Mouse (Mus musculus) kidney, adult 11 months (tissue): ENCODE results near the gene Tmem169.

ENCODE experiments used
- DNase-seq: peaks from one replicate; pipeline ENCODE4 v3.0.0; 2022

Tmem169 gene

DNA sequence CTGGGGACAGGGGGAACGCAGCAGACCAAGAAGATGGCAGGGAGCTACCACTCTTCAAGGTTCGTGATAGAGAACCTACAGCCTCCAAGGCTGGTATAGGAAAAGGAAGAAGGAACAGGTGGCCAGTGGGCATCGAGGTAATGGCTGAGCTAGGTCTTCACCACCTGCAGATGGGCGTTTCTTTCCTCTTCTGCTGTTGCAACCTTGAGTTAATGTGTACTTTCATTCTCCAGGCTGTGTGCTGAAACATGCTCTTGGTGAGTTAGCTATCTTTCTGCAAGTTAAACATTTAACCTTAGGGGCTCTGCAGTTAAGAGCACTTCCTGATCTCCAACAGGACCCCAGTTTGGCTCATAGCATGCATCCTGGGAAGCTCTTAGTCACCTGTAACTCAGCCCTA, 3.7 kb downstream of the Tmem169 start:
- DNase-seq: peak; percentile 68

DNA sequence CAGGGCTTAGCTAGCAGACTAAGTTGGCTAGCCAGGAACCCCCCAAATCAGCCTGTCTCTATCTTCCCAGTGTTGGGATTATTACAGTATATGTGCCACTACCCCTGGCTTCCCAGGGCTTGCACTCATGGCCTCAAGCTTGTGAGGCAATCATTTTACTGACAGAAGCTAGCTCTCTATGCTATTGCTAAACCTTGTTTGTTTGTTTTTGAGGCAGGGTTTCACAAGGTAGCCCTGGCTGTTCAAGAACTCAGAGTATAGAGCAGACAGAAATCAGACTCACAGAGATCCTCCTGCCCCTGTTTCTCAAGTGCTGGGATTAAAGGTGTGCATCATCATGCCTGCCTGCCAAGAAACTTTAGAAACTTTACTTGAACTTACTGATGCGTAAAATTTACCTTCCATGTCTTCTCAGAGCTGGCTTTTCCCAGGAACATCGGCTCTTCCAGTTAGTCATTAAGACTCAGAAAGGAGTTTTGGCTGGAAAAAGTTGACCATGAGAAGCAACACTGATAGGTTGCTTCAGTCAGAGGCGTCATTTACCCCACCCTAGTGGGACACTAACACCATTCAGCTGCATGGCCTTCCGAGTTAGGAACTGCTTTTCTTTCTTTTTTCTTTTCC, 4.5 kb downstream of the Tmem169 start:
- peak; percentile 65 for DNase-seq

DNA sequence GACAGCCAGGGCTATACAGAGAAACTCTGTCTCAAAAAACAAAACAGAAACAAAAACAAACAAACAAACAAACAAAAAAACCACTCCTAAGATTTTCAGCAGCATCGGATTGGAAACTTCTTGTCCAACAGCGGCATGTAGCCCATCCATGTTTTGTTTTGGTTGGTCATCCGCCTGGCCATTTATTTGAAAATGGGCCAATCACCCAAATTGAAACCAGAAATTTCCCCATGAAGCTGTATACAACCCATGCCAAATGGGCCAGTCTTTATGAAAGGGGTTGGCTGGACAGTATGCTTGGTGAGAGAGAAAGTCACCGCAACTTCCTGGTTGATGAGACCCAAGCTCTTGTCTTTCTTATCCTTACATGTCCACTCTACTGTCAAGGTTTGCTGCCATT, 6.7 kb downstream of the Tmem169 start:
- DNase-seq: no peak

DNA sequence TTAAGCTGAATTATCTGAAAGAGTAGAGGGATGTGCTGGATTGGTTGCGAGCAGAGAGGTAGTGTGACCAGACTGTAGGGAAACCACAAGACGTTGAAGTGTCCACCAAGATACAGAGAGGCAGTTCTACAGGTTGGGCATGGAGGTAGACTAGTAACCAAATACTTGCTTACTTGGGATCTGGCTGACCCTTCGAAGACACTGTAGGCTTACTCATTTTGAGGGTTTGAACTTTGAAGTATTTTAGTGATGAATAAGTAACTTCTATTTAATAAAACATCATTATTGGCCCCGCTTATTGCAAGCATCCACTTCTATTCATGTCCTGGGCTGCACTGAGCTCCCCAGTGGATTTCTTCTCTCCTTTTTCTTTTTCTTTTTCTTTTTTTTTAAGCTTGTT, 7.3 kb downstream of the Tmem169 start:
- no peak for DNase-seq

DNA sequence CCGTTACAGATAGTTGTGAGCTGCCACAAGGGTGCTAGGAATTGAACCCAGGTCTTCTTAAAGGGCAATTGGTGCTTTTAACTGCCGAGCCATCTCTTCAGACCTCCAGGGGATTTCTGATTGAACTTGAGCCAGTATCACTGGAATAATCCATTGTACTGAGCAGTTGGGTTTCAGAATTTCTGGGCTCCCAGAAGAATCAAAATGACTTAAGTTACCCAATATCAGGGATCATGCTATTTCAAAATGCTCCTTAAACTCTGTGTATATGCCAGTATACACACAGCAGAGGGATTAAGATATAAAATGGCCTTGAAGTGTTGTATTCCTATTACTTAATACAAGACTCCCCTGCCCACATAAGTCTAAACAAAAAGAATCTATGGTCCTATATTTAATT, 7.8 kb downstream of the Tmem169 start:
- no peak for DNase-seq

DNA sequence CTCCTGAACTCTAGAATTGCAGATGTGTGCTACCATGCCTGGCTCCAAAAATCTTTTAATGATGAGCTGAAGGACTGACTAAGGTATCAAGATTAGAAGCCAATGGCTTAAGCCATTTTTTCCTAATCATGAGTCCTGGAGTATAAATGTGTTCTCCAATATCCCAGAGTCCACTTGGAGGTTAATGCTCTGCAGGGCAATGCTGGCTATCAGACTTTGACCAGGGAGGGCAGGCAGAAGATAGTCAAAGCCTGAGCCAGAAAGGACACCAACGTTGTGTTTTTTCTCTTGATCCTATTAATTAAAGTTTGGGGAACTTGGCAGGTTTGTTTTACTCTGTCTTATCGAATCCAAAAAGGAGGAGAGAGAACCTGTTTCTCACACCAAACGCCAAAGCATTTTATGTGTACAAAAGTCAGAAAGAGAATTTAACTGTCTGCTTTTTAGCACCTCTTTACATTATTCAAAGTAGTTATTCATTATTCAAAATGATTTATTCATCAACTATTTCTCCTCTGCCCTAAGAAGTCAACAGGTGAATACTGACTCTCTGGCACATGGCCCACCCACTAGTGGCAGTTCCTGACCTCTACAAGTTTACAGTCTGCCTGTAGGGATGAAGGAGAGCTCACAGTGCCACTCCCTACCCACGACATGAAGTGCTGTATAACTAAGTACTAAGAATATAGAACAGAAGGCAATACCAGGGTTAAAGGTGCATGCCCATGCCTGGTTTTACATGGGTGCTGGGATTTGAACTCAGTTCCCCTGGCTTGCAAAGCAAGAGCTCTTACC, 9.9 kb downstream of the Tmem169 start:
- DNase-seq: peak; percentile 79

DNA sequence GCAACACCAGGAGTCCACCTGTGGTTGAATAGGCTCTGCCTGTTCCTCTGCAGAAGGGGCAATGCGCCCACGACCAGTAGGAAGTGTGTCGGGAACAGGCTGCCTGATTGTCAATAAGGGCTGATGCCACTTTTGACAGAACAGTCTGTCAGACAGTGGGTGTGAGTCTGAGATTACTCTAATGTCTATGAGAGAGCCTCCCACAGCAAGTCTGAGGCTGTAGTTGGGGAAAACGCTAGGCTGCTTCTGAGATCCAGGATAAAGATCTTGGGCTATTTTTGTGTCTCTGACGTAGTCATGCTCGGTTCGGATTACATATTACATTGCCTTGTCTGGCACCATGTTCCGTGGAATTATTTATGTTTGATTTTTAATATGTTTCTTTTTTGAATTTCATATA, 11.6 kb downstream of the Tmem169 start:
- DNase-seq: no peak

DNA sequence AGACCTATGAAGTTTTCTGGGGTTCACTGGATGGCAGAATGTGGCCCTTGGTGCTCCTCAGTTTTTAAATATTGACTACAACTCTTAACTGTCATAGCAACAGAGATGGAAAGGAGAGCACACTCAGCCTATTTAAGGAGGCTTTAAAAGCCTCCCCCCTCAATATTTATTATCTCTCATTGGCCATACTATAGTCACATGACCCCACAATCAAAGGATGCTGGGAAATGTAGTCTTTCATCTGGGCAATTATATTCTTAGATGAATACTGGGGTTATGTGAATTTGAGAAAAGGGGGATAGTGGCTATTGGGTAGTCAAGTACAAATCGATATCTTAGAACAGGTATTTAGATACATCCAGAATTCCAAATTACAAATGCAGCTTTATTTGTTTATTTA, 17.7 kb downstream of the Tmem169 start:
- no peak for DNase-seq

DNA sequence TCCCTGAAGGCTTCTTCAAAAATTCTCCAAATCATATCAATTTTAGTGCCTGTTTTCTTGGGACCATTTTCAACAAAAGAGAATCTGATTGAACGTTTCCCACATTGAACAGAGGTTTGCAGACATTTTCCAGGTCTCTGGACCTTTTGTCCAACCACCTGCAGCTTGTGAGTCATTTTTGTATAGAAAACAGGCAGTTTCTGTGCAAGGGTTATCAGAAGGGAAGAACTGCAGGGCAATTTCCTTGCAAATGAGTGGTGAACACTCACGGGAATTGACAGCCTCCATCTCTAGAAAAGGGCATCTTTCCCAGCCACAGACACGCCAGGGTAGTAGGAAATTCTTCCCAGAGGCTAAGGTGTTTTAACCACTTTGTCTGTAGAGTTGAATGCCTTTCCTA, 22.1 kb downstream of the Tmem169 start:
- DNase-seq: no peak

DNA sequence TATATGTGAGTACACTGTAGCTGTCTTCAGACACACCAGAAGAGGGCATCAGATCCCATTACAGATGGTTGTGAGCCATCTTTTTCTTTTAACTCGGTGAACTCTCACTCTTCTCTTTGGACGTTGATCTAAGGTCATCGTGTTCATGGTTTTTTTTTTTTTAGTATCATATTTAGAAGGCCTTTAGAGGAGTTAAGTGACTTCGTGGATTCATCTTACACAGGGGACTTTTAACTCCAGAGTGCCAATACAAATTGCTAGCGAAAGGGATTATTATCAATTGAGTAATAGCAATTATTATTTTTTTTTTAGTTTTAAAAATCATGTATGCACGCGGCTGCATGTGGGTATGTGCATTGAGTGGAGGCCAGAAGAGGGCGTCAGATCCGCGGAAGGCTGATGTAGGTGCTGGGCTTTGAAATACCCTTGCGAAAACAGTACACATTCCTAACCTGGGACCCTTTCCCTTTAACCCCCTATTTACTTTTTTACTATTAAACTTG, 22.6 kb downstream of the Tmem169 start:
- DNase-seq: no peak

DNA sequence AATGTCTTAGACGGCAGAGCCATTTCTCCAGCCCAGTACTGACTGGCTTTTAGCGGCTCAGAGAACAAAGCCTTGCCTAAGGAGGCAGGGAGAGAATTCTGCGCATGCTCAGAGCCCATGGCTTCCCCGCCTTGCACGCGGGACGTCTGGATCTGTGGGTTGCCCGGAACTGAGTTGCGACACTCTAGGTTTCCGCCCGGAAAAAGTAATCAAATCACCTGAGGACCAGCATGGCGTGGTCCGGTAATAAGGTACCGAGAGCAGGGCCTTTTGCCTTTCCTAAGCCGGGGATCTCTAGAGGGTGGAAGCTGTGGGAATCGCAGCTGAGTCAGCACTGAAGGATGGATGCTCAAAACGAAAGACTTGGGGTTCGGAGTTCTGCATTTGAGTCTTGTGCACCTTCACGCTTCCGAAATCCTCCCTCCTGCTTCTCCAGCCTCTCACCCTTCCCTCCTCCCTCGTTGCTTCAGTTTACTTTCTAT, 23.2 kb downstream of the Tmem169 start, which contains the start of gene Xrcc5:
Gene Xrcc5, plus strand, starts transcription at position 105 of the 482 bp plus-strand sequence.
- peak; percentile 94 for DNase-seq

DNA sequence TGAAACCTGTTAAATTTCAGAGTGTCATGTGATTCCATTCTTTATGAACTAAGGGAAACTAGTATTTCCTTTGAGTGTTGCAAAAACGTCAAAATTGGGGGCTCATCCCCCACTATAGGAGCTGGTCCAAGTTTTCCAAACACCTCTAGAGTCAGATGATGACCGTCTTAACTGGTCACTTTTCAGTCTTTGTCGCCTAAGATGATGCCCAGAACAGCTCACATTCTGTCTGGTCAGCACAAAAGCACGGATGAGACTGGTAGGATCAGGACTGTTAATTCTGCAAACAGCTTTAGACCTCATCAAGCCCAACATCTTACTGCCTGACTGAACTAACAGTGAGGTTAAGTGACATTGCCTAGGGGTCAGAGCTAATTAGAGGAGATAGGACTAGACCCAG, 24.8 kb downstream of the Tmem169 start:
- no peak for DNase-seq

DNA sequence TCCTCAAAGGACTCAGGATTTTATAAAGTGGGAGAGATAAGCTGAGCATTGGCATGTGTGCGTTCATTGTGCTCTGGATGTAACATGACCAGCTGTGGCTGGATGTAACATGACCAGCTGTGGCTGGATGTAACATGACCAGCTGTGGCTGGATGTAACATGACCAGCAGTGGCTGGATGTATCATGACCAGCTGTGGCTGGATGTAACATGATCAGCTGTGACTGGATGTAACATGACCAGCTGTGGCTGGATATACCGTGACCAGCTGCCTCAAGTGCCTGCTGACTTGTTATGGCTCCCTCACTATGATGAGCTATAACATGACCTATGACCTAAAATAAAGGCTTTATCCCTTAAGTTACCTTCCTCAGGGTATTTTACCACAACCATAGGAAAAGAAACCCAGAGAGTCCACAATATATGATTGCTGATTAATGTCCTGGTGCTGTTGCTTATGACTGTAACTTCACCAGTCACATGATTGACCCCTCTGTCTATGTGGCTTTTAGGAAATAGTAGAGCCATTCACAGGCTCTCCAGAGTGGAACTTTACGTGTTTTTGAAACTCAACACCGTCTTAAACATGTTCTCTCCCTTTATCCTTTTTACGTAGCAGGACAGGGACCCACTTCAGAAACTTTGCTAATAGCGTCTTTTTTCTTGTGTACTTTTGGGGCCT, 25.7 kb downstream of the Tmem169 start:
- no peak for DNase-seq

DNA sequence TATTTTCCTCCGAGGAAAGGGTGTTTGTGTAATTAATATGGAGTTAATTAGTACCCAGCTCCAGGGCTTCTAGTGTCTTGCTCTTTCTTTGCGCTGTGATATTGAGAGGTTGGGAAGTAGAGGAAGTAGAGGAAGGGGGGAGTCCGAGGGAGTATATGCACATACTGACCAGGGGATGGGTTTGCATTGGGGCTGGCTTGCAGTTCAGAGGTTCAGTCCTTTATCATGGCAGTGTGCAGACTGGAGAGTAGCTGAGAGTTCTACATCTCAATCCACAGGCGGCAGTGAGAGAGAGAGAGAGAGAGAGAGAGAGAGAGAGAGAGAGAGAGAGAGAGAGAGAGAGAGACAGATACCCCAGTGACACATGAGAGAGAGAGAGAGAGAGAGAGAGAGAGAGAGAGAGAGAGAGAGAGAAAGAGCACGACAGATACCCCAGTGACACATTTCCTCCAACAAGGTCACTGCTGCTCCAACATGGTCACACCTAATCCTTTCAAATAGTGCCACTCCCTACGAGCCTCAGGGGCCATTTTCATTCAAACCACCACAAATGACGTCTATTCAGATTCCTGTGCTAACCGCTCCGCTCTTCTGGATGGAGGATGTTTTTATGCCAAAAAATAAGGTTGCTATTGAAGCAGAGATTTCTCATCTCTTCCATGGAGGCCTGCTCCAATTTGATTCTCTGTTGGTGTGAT, 28.7 kb downstream of the Tmem169 start:
- no peak for DNase-seq

DNA sequence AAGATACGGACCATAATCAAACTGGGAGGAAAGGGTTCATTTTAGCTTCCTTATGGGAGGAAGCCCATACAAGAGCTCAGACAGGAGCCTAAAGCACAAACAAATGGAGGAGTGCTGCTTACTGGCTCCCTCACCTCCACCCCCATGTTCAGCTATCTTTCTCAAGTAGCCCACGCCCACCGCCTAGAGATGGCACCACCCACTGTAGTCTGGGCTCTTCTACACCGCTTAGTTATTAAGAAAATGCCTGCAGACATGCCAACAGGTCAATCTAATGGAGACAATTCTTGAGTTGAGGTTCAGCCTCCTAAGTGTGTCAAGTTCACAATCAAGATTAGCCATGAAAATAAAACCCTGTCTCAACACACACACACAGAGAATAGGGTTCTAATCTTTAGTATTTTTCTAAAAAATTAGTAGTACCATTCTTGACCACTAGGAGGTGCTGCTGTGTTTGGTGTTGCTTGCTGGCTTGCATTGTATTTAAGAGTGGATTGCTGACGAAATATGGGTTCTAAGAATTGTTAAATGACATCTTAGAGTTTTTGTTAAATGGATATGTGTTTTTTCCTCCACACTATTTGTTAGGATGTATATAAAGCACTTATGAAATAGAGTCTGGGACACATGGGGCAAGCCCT, 29.4 kb downstream of the Tmem169 start:
- DNase-seq: no peak

DNA sequence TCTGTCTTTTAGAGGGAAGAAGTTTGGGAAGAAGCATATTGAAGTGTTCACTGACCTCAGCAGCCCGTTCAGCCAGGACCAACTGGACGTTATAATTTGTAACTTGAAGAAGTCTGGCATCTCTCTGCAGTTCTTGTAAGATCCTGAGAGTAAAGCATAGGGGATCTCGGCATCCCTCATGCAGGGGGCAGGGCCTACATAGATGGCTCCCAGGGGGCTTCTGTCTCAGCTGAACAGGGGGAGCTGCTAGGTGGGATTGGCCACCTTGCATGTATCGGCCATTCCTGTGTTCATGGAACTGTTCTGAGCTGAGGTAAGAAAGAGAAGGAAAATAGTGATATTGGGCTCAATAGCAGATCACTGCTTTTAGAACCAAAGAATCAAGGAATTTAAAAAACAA, 31.3 kb downstream of the Tmem169 start:
- no peak for DNase-seq

DNA sequence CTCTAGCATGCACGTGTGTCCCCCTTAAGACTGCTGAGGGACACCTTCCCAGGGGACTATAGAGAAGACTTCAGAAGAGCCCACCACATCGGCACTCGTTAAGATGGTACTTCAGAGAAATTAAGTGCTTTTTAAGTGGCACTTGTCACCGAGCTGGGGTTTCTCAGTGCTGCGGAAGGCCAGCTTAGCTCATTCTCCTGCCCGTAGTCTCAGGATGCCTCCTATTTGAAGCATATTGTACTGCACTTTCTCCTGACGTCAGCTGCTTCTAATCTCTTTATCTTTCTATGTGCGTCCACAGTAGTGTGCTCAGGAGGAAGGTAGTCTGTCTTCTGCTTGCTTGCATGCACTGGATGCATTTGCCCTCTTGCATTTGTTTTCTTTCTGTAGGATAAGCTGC, 32.2 kb downstream of the Tmem169 start:
- DNase-seq: no peak

DNA sequence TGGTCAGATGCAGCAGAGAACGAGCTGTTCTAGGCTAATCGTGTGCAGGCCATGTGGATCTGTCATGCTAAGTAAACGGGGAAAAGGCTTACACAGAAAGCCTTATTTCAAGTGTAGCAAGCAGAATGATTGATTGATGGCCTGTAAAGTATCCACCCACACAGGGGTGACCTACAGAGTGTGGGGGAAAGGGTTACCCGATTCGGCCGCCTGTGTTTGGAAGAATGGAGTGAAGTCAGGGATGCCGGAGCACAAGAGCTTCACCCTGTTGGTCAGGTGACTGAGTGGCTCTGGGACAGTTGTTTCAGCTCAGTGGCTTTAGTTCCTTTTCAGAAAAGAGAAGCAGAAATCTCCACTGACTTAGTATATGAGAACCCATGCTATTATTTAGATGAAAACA, 32.7 kb downstream of the Tmem169 start:
- no peak for DNase-seq

DNA sequence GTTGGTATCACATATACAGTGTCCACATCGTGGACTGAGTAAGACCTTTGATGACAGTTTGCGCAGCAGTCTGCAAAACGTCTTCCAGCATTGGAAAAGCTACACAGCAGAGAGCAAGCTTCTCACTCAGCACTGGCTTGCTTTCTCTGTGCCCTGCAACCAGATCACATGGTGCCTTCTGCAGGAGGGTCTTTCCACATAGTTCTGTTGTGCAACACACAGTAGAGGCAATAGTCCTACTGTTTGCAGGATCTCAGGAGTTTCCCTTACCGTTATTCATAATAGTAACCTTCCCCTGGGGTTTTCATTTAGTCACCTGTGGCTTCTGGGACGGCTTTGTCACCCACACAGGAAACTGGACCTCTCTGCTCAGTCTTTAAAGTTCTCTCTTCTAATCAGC, 36.6 kb downstream of the Tmem169 start:
- no peak for DNase-seq

DNA sequence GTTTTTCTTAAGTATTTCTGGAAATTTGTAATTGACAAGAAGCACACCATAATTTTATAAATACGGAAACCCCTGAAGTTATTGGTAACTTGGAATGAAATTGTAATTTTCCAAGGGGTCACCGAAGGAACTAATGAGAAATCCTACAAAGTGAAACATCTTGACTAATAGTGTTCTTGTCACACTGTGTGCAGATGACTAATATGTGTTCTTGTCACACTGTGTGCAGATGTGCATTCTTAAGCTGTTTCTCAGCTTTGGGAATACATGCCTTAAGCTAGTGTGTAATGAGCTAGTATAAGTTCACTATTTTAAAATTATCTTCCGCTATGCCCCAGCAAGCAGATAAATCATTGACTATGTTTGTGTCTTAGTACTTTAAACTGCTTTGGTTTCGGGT, 39.1 kb downstream of the Tmem169 start:
- DNase-seq: no peak

DNA sequence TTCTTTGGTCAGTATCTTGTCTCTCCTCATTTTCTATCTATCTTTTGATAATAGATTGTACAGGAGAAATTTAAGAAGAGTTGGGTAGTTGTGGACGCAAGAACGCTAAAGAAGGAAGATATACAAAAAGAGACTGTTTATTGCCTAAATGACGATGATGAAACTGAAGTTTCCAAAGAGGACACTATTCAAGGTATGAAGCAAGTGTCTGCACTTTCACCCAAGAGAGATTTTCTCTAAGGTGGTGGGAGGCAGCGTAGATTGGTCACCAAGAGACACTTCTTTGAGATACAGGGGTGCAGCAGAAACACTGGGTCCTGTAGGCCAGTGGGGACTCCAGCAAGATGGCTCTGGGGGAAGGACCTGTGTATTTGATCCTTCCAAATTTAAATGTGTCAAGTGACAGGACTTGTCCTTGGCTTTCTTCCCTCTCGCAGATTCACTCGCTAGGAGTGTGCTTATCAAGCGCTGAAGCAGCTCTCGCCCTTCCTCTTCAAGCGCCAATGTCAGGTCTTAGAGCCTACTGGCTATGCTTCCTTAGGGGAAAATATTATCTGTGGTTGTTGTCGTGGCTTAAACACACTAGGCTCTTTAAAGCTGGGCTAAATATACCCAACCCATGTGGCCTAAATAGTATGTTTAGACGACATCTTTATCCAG, 42.1 kb downstream of the Tmem169 start:
- no peak for DNase-seq

DNA sequence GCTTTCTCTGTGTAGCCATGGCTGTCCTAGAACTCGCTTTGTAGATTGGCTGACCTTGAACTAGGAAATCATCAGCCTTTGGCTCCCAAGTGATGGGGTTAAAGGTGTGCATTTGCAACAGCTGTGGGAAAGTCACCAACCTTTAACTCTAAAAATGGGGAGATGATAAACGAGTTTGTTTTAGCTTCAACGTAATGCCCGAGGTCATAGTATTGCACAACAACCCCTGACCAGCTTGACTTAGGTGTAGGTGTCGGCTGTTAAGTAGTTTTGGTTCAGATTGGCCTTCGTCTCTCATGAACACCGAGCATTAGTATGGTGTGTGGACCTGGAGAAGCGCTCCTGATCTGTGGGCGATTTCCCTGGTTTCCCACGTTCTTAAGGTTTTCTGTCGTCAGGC, 50.6 kb downstream of the Tmem169 start:
- no peak for DNase-seq
